8 mouse cellular contexts compared by ENCODE assay signal in the genomic region with DNA sequence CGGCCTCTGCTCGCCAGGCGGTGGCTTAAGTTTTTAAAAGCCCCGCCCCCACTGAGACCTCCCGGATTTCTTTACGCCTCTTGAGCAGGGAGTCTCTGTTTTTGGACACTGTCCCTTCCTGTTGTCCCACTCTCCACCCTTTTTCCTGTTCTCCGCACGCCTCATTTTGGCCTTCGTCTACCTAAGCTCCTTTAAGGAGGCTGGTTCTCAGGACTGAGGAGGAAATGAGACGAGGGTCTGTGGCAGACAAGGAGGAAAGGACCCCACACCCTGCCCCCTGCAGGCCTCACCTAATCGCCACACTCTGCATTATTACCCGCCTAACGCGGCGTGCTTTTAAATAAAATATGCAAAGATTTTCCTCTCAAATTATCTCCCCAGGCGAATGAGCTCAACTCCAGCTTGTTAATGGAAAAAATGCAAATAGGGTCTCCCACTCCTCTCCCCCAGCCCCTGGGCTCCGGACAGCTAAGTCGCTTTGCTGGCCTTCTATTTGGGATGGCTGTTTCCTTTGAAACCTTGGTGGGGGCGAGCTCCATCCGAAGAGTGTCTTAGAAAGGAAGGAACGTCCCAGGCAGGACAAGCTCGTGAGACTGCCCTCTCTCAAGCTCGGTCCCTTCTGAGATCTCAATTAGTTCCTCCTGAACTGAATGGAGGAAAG. TPM values are rescaled to one million over a fixed set of nuclear protein-coding genes. Genes with fewer than 3 reads are reported as not detected.
A peak's percentile ranks its signal among the peaks of the same experiment; 100 is the strongest.
DNase-seq lines count a peak whose midpoint lies in the region; ATAC-seq lines count a peak whose summit lies in the region.

No protein-coding gene starts in this region.

- 0 out of 2 replicates have a peak, but pooled peaks cover 6% of the 10 kb centered on the region for H3K27me3 ChIP-seq in forebrain, embryonic 15.5 days
- H3K27me3 ChIP-seq in intestine, embryonic 16.5 days (replicated peaks; ENCODE audit: control insufficient read depth, insufficient read depth, low read length), result no peaks in the 10 kb centered on the region

- 1% methylated on average over 23 of the region's 23 CpGs for WGBS in forebrain, embryonic 15.5 days
- 6% methylated on average over 23 of the region's 23 CpGs for WGBS in intestine, embryonic 16.5 days

- peak; percentile 65 for ATAC-seq in common myeloid progenitor, adult 5-6 weeks (replicated peaks; ENCODE audit: low read depth, poor library complexity, severe bottlenecking)
- ATAC-seq in forebrain, embryonic 15.5 days (replicated peaks), result no peak; the same call in 1 of the 2 replicates
- no peak for ATAC-seq in intestine, embryonic 16.5 days

- peak; percentile 44 for DNase-seq in lung, postnatal 10 days
- DNase-seq in urinary bladder, postnatal 25 days (ENCODE audit: low spot score), result no peak
- no peak for DNase-seq in left cerebral cortex, postnatal 14 days (ENCODE audit: low spot score in 2 of 2)
- DNase-seq in right cerebral cortex, postnatal 14 days, result no peak
- DNase-seq in spleen, adult 12 weeks (ENCODE audit: low spot score), result no peak

- H3K4me3 ChIP-seq in forebrain, embryonic 15.5 days, result no peak overlapping the region
- H3K4me3 ChIP-seq in intestine, embryonic 16.5 days (ENCODE audit: low read length), result peak overlapping the region; percentile 21; the same call in 1 of the 2 replicates

- intact Hi-C loops in left cerebral cortex, postnatal 14 days (cut with DNase I), result no loop called here

- peak overlapping the region; percentile 53 for H3K27ac ChIP-seq in forebrain, embryonic 15.5 days (replicated peaks)
- no peak overlapping the region for H3K27ac ChIP-seq in intestine, embryonic 16.5 days (ENCODE audit: low read length)

- H3K4me2 ChIP-seq in forebrain, embryonic 15.5 days (replicated peaks), result peak overlapping the region; percentile 23
- peak overlapping the region; percentile 44 for H3K4me2 ChIP-seq in intestine, embryonic 16.5 days (ENCODE audit: low read depth, low read length)

- H3K4me1 ChIP-seq in forebrain, embryonic 15.5 days, result peaks cover 12% of the 10 kb centered on the region
- H3K4me1 ChIP-seq in intestine, embryonic 16.5 days (ENCODE audit: control insufficient read depth, insufficient read depth, low read length), result peaks cover 3% of the 10 kb centered on the region; the same call in 1 of the 2 replicates

- H3K9ac ChIP-seq in forebrain, embryonic 15.5 days (replicated peaks), result no peak overlapping the region
- peak overlapping the region; percentile 37 for H3K9ac ChIP-seq in intestine, embryonic 16.5 days (ENCODE audit: low read depth, low read length)

- H3K9me3 ChIP-seq in forebrain, embryonic 15.5 days, result no peaks in the 10 kb centered on the region
- no peaks in the 10 kb centered on the region for H3K9me3 ChIP-seq in intestine, embryonic 16.5 days (ENCODE audit: control insufficient read depth, low read length)

- H3K36me3 ChIP-seq in forebrain, embryonic 15.5 days, result no peaks in the 10 kb centered on the region
- no peaks in the 10 kb centered on the region for H3K36me3 ChIP-seq in intestine, embryonic 16.5 days (ENCODE audit: control insufficient read depth, insufficient read depth, low read length)

RNA-seq across cellular contexts. Expression of gene 5730409E04Rik, which starts 17.5 kb away (rescaled TPM):
- total RNA-seq in common myeloid progenitor, adult 5-6 weeks (2017), result 2.8 and 4.0 TPM in 2 replicates
- polyA plus RNA-seq in forebrain, embryonic 15.5 days (2015; fragmentation: Nextera tagmentation; extraction: Ambion mirVana), result 4.8 and 5.3 TPM in 2 replicates
- 1.7 and 1.9 TPM in 2 replicates for polyA plus RNA-seq in intestine, embryonic 16.5 days (2015; fragmentation: Nextera tagmentation; extraction: Ambion mirVana)
- total RNA-seq in left cerebral cortex, postnatal 14 days (2021), result 10 to 100 TPM; 86.1 to 89.8 TPM

RNA-seq across cellular contexts. Expression of gene Psmb2, which starts 50.3 kb away (rescaled TPM):
- 123 and 134 TPM in 2 replicates for total RNA-seq in common myeloid progenitor, adult 5-6 weeks (2017)
- polyA plus RNA-seq in forebrain, embryonic 15.5 days (2015; fragmentation: Nextera tagmentation; extraction: Ambion mirVana), result 449 and 456 TPM in 2 replicates
- polyA plus RNA-seq in intestine, embryonic 16.5 days (2015; fragmentation: Nextera tagmentation; extraction: Ambion mirVana), result 477 and 515 TPM in 2 replicates
- 100 to 1,000 TPM; 106 to 115 TPM for total RNA-seq in left cerebral cortex, postnatal 14 days (2021)

Comparison
In these comparisons a context has a peak if more than half of its experiments do, and no peak if none do; other contexts are left out.
1. RNA of gene 5730409E04Rik, which starts 17.5 kb away (total RNA-seq): 86.1 to 89.8 TPM in left cerebral cortex, postnatal 14 days; 2.8 to 4.0 TPM in common myeloid progenitor, adult 5-6 weeks; every median in the first group is over 10 times any median in the second.